Mouse (Mus musculus): ENCODE measurements around the gene Pros1. TPM values are rescaled to one million over a fixed set of nuclear protein-coding genes. Genes with fewer than 3 reads are reported as not detected.

Gene Pros1
- 17.5 and 18.8 TPM in 2 replicates for polyA plus RNA-seq (2016; fragmentation: Nextera tagmentation; extraction: Ambion mirVana)

GRCm38 (mm10) chr16:62854191-62855068 lies at the start of gene Pros1:
Gene Pros1 (plus strand): TSS chr16:62854307.
- Histone ChIP-seq H3K36me3 (no peaks in the 10 kb centered on the region), H3K4me1 (replicated peaks) (no peaks in the 10 kb centered on the region), H3K9ac (peak within 1 kb of the TSS; percentile 79), H3K9me3 (replicated peaks) (no peaks in the 10 kb centered on the region), H3K4me2 (peak within 1 kb of the TSS; percentile 79), H3K27me3 (replicated peaks) (no peaks in the 10 kb centered on the region), H3K27ac (ENCODE audit: poor library complexity, severe bottlenecking) (peak within 1 kb of the TSS; percentile 35), H3K4me3 (peak within 1 kb of the TSS; percentile 66)
- whole genome bisulfite sequencing, result 3% methylated on average over 42 of the region's 42 CpGs
- ATAC-seq (ENCODE audit: insufficient number of reproducible peaks, low FRiP score), result peak; percentile 96

- no peak overlapping the region for H3K4me3 ChIP-seq
- no peak for ATAC-seq (ENCODE audit: insufficient number of reproducible peaks, low FRiP score)
- H3K4me2 ChIP-seq, result no peak overlapping the region
- no peaks in the 10 kb centered on the region for H3K9me3 ChIP-seq (replicated peaks)
- 89% methylated on average over 3 of the region's 3 CpGs for WGBS
- H3K36me3 ChIP-seq, result peaks cover 16% of the 10 kb centered on the region
- peaks cover 12% of the 10 kb centered on the region; the same call in 1 of the 2 replicates for H3K4me1 ChIP-seq (replicated peaks)
- no peak overlapping the region for H3K27ac ChIP-seq (ENCODE audit: poor library complexity, severe bottlenecking)
- no peak overlapping the region for H3K9ac ChIP-seq
- no peaks in the 10 kb centered on the region for H3K27me3 ChIP-seq (replicated peaks)
These were observed 49.5 kb upstream of the Pros1 start for GRCm38 (mm10) chr16:62804621-62805020.

- peaks cover 11% of the 10 kb centered on the region for H3K36me3 ChIP-seq
- no peak overlapping the region for H3K4me3 ChIP-seq
- H3K9me3 ChIP-seq (replicated peaks), result no peaks in the 10 kb centered on the region
- peaks cover 6% of the 10 kb centered on the region; the same call in 1 of the 2 replicates for H3K4me1 ChIP-seq (replicated peaks)
- H3K27ac ChIP-seq (ENCODE audit: poor library complexity, severe bottlenecking), result no peak overlapping the region
- H3K9ac ChIP-seq, result no peak overlapping the region
- no peaks in the 10 kb centered on the region for H3K27me3 ChIP-seq (replicated peaks)
- 62% methylated on average over 8 of the region's 8 CpGs for WGBS
- ATAC-seq (ENCODE audit: insufficient number of reproducible peaks, low FRiP score), result no peak
- no peak overlapping the region for H3K4me2 ChIP-seq
These were observed 46.7 kb upstream of the Pros1 start for GRCm38 (mm10) chr16:62807249-62807979.

DNA sequence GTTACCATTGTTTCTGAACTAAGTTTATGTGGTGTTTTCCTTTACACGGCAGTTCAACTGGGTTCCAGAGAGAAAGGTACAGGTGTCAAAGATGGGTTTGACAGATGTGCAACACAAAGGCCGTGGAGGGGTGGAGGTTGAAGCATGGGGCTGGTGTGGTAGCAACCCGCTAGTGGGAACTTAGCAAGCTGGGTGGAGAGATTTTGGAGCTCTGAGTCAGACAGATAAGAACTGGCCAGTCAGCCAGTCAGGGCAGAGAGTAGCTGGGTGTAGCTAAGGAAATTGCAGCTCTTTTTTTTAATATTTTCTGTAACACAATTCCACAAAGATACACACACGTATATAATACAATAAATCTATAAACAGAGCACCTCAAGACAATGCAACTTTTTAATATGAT lies 43.3 kb upstream of the Pros1 start:
- no peak for ATAC-seq (ENCODE audit: insufficient number of reproducible peaks, low FRiP score)
- Histone ChIP-seq H3K4me1 (replicated peaks) (peaks cover 6% of the 10 kb centered on the region; the same call in 1 of the 2 replicates), H3K27me3 (replicated peaks) (no peaks in the 10 kb centered on the region), H3K27ac (ENCODE audit: poor library complexity, severe bottlenecking) (no peak overlapping the region), H3K36me3 (no peaks in the 10 kb centered on the region), H3K4me2 (no peak overlapping the region), H3K9ac (no peak overlapping the region), H3K9me3 (replicated peaks) (no peaks in the 10 kb centered on the region), H3K4me3 (no peak overlapping the region)
- WGBS, result 72% methylated on average over 4 of the region's 4 CpGs

DNA sequence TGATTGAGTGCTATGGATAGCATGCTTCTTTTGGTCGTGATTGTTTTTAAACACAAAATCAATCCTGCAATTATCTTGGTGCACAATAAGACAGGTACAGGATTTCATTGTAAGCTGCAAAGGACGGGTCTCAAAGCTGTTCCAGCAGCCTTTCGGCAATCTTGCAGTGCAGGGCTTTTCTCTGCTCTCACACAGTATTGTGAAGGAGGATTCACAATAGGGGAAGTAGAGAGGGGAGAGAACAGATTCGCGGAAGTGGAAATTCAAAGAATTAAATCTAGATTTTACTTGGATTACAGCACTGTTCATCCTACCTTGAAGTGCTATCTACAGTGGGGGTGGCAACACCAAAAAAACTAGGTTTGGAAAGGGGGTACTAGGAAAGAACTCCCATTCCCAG lies 40.3 kb upstream of the Pros1 start:
- no peak for ATAC-seq (ENCODE audit: insufficient number of reproducible peaks, low FRiP score)
- no peak overlapping the region for H3K27ac ChIP-seq (ENCODE audit: poor library complexity, severe bottlenecking)
- H3K9ac ChIP-seq, result no peak overlapping the region
- no peaks in the 10 kb centered on the region for H3K36me3 ChIP-seq
- no peaks in the 10 kb centered on the region for H3K27me3 ChIP-seq (replicated peaks)
- H3K9me3 ChIP-seq (replicated peaks), result no peaks in the 10 kb centered on the region
- no peak overlapping the region for H3K4me3 ChIP-seq
- 84% methylated on average over 5 of the region's 5 CpGs for WGBS
- no peaks in the 10 kb centered on the region for H3K4me1 ChIP-seq (replicated peaks)
- H3K4me2 ChIP-seq, result no peak overlapping the region

- Histone ChIP-seq H3K4me3 (no peak within 1 kb of the TSS), H3K27ac (ENCODE audit: poor library complexity, severe bottlenecking) (no peak within 1 kb of the TSS), H3K36me3 (no peaks in the 10 kb centered on the region), H3K27me3 (replicated peaks) (no peaks in the 10 kb centered on the region), H3K4me2 (no peak within 1 kb of the TSS), H3K9me3 (replicated peaks) (no peaks in the 10 kb centered on the region), H3K4me1 (replicated peaks) (no peaks in the 10 kb centered on the region), H3K9ac (no peak within 1 kb of the TSS)
- ATAC-seq (ENCODE audit: insufficient number of reproducible peaks, low FRiP score), result no peak
- 81% methylated on average over 5 of the region's 5 CpGs for WGBS
These were observed 39.6 kb upstream of the Pros1 start, which contains the start of gene Stx19 for GRCm38 (mm10) chr16:62814491-62814890. Gene Stx19 (plus strand): TSS chr16:62814676.

DNA sequence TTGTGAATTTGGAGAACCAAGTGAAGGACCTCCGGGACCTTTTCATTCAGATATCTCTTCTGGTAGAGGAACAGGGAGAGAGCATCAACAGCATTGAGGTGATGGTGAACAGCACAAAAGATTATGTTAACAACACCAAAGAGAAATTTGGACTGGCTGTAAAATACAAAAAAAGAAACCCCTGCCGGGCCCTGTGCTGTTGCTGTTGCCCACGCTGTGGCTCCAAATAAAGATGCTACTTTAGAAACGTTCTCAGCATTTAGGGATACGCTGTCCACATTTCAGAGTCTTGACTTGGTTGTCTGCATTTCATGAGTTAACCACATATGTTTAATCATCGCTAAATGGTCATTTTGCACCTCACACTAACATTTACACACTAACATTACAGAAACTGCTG lies 31.6 kb upstream of the Pros1 start:
- WGBS, result 94% methylated on average over 6 of the region's 6 CpGs
- no peak overlapping the region for H3K9ac ChIP-seq
- no peaks in the 10 kb centered on the region for H3K4me1 ChIP-seq (replicated peaks)
- no peak overlapping the region for H3K4me3 ChIP-seq
- H3K27me3 ChIP-seq (replicated peaks), result no peaks in the 10 kb centered on the region
- H3K27ac ChIP-seq (ENCODE audit: poor library complexity, severe bottlenecking), result no peak overlapping the region
- no peaks in the 10 kb centered on the region for H3K36me3 ChIP-seq
- no peaks in the 10 kb centered on the region for H3K9me3 ChIP-seq (replicated peaks)
- H3K4me2 ChIP-seq, result no peak overlapping the region
- ATAC-seq (ENCODE audit: insufficient number of reproducible peaks, low FRiP score), result no peak

DNA sequence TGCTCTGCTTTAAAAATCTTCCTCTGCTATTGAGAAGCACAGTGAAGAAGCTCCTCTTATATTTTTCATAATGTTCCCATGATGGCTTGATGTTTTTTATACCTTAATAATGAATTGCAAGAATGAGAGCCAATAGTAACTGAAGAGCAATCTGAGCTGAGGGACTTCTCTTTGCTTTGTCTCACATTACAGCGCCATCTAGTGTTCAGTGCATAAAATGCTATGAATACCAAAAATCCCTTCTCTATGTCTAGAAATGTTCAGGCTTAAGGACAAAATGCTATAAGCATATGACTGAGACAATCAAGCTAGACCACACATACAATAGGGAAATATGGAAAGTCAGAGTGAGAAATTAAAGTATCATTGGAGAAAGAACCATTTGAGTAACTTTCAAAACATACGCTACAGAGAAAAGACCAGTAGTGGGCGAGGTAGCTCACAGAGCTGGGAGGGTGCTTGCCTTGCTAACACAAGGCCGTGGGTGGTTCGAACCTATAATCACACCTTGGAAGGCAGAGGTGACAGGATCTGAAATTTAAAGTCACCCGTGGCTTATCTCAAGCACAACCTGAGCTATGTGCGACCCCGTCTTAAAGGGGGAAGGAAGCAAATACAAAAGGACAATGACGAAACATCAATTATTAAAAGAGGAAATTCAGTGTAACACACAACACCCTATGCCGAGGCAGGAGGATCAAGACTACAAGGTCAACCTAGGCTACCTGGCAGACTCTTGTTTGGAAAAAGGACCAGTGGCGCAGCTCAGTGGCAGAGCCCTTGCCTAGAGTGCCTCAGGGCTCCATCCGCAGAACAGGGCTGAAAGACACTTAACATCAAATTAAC lies 27.7 kb upstream of the Pros1 start:
- 68% methylated on average over 12 of the region's 12 CpGs for WGBS
- no peak for ATAC-seq (ENCODE audit: insufficient number of reproducible peaks, low FRiP score)
- H3K27ac ChIP-seq (ENCODE audit: poor library complexity, severe bottlenecking), result no peak overlapping the region

DNA sequence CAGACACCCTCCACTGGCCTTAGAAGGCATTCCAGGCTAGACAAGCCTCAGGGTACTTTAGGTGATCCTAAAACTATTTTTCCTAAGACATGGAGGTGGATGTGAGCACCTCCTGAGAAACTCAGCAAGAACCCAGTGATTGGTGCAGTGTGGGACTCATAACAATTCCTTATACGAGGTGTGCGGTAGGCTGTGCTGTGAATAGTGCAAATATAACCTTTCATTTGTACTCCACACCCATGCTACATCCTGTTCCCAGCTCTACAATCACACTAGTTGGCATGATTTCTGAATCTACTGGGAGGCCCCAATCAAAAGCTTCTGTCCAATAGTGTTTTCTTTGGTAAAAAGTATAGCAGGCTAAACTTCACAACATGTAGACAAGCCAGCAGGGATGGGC lies 22.1 kb upstream of the Pros1 start:
- H3K27me3 ChIP-seq (replicated peaks), result no peaks in the 10 kb centered on the region
- H3K9ac ChIP-seq, result no peak overlapping the region
- H3K4me3 ChIP-seq, result no peak overlapping the region
- H3K27ac ChIP-seq (ENCODE audit: poor library complexity, severe bottlenecking), result no peak overlapping the region
- H3K36me3 ChIP-seq, result 0 out of 2 replicates have a peak, but pooled peaks cover 3% of the 10 kb centered on the region
- no peak for ATAC-seq (ENCODE audit: insufficient number of reproducible peaks, low FRiP score)
- WGBS, result 81% methylated on average over 2 of the region's 2 CpGs
- no peaks in the 10 kb centered on the region for H3K4me1 ChIP-seq (replicated peaks)
- no peak overlapping the region for H3K4me2 ChIP-seq
- H3K9me3 ChIP-seq (replicated peaks), result no peaks in the 10 kb centered on the region

More for the DNA sequence above, 27.7 kb upstream of the Pros1 start:
- Histone ChIP-seq H3K27me3 (replicated peaks) (no peaks in the 10 kb centered on the region), H3K4me3 (no peak overlapping the region), H3K4me2 (no peak overlapping the region), H3K9me3 (replicated peaks) (no peaks in the 10 kb centered on the region), H3K4me1 (replicated peaks) (no peaks in the 10 kb centered on the region), H3K9ac (no peak overlapping the region), H3K36me3 (0 out of 2 replicates have a peak, but pooled peaks cover 3% of the 10 kb centered on the region)

GRCm38 (mm10) chr16:62832481-62832880 lies 21.6 kb upstream of the Pros1 start:
- no peak for ATAC-seq (ENCODE audit: insufficient number of reproducible peaks, low FRiP score)
- H3K27me3 ChIP-seq (replicated peaks), result no peaks in the 10 kb centered on the region
- H3K36me3 ChIP-seq, result 0 out of 2 replicates have a peak, but pooled peaks cover 3% of the 10 kb centered on the region
- no peaks in the 10 kb centered on the region for H3K9me3 ChIP-seq (replicated peaks)
- no peak overlapping the region for H3K4me2 ChIP-seq
- no peak overlapping the region for H3K9ac ChIP-seq
- 14% methylated on average over 4 of the region's 4 CpGs for WGBS
- H3K27ac ChIP-seq (ENCODE audit: poor library complexity, severe bottlenecking), result no peak overlapping the region
- no peaks in the 10 kb centered on the region for H3K4me1 ChIP-seq (replicated peaks)
- no peak overlapping the region for H3K4me3 ChIP-seq

All from heart, embryonic 12.5 days (tissue).